Mouse (Mus musculus) testis, adult 2 months (tissue): ENCODE measurements around the gene Ttyh3.

Experiments used
- CTCF ChIP-seq: fragments of 200-500 bp; IDR thresholded peaks from 2 replicates; pipeline ENCODE4 v1.5.1; 2012; ENCODE audit warnings: low read depth, mild to moderate bottlenecking, inconsistent platforms, low read length, moderate library complexity; ENCODE audit not compliant: control insufficient read depth, insufficient read depth, insufficient replicate concordance
- POLR2A ChIP-seq: fragments of 200-500 bp; IDR thresholded peaks from 2 replicates; pipeline ENCODE4 v1.6.1; 2012; ENCODE audit warnings: low read depth, mild to moderate bottlenecking, inconsistent platforms, low read length, moderate library complexity; ENCODE audit not compliant: control insufficient read depth

DNA sequence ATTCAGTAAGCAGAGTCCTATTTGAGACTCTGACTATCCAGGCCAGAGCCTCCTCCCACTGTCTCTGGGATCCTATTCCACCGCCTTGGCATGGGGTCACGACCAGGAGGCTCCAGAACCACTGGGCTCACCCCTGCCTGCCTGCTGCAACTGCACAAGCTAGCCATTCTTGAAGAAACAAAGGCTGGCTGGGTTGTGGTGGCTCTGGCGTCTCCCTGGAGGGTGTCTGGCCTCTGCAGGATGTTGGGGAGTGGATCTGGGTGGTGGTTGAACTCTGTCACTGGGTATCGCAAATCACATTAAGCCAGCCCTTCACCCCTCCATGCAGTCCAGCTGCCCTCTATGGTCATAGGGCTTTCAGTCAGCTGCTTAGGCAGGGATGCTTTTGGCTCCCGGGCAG, 48.9 kb downstream of the Ttyh3 start:
- TF ChIP-seq CTCF (no peak), POLR2A (no peak)
